Mouse (Mus musculus) left cerebral cortex, adult 8-10 months (tissue): ENCODE results near the gene Capn15. TPM values are rescaled to one million over a fixed set of nuclear protein-coding genes. Genes with fewer than 3 reads are reported as not detected.

Source experiments
- DNase-seq, 2 experiments: peaks; one replicate each; pipeline ENCODE4 v3.0.0; 2022; ENCODE audit warnings: low spot score in 2 of 2
- total RNA-seq, 4 experiments: library from RNA; stranded (reverse); gene quantifications; 2 replicates each; pipeline ENCODE4 v1.2.4; 2022

Gene Capn15
- total RNA-seq, 4 experiments from 2014 or later: 34.3 to 50.9 (median 46.4) TPM

DNA sequence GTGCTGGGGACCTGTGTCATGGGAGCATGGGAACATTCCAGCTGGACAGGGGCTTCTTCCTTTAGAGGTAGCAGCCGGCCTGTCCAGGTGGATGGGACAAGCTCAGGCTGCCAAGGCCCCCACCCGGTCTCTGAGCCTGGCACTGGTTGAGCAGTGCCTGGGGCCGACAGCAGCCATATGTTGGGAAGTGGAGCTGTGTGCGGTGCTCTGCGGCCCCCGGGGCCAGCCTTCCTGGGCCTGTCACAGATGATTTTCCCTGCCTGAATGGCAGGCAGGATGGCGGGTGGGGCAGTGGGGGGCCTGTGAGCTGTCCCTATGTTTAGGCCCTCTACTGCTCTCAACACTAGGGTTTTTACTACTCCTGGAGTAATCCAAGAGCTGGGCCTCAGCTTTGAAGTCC, 29.4 kb downstream of the Capn15 start:
- DNase-seq: no peak

DNA sequence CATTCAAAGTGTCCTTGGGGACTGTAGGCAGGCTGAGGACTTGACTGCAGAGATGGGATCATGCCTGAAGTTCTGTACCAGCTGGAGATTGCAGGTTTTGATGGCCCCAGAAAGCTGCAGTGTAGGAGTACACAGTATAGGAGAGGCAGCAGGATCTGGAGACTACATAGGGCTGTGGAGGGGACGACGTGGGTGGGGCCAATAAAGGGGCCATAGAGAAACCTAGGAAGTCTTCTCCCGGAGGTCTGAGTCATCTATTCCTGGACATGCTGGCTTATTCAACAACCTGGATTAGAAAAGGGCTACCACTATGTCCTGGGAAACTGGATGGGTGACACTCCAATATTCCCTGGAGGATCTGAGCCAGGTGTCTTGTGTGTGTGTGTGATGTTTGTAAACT, 29.9 kb downstream of the Capn15 start:
- no peak for DNase-seq

DNA sequence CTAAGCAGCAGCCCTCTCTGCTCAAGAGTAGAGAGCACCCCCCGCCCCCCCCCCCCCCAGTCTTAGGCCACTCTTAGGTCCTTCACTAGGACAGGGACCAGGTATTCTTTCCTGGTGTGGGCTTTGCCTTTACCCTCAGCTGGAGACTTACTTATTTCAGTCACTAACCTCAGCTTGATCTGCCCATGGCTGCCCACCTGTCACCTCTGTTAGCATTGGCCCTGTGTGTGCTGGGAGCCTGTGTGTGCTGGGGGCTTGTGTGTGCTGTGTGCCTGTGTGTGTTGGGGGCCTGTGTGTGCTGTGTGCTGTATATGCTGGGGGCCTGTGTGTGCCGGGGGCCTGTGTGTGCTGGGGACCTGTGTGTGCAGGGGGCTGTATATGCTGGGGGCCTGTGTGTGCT, 30.9 kb downstream of the Capn15 start:
- no peak for DNase-seq

DNA sequence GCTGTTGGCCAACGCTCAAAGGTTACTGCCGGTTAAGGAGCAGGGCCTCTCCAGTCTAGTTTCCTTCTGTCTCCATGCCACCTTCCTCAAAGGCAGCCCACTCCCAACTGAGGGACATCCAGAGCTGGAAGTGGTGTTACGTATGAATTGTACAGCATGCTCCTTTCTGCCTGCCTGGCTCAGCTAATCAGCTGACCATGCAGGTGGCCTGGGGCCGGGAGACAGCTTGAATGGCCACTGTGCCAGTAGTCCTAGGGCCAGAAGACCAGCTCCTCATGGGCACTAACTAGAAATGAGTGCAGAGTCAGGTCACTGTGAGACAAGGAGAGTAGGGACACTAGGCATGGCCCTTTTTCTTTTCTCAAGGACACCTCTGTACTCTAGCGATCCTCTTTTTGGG, 32.4 kb downstream of the Capn15 start:
- no peak for DNase-seq

DNA sequence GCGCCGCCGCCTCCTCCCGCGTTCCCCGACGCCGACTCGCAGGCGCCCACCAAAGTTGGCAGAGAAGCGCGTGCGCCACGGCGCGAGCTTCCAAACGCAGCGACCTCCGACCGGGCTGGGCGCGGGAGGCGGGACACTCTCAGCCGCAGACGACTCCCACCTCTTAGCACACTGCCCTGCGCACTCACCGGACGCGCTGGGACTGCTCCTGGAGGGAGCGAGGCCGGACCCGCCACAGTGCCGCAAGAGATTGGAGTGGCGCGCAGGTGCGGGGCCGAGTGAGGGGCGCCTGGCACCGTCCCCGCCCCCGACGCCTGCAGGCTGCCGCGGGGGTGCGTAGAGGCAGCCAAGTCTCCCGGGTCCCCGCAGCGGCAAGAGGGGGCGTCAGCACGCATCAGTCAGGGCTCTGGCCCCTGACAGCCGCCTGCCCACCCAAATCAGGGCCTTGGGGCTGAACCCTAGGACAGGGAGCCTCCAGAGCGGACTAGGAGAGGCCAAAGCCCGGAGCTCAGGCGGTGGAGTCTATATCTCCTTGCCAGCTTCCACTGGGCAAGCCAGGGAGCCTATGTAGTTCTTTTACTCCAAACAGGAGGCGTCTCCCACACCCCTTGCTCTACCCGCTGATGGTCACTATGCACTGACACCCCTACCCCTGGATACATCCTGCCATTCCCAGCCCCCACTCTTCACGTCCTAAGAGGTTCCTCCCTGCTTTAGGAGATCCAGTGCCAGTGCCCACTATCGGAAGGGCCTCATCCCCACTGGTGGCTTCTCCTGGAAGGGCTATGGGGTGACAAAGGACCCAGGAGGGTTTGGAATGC, 33.6 kb downstream of the Capn15 start, which contains the start of gene A930017K11Rik:
Gene A930017K11Rik, minus strand, starts transcription at position 763 of the 821 bp plus-strand sequence.
- DNase-seq: no peak

DNA sequence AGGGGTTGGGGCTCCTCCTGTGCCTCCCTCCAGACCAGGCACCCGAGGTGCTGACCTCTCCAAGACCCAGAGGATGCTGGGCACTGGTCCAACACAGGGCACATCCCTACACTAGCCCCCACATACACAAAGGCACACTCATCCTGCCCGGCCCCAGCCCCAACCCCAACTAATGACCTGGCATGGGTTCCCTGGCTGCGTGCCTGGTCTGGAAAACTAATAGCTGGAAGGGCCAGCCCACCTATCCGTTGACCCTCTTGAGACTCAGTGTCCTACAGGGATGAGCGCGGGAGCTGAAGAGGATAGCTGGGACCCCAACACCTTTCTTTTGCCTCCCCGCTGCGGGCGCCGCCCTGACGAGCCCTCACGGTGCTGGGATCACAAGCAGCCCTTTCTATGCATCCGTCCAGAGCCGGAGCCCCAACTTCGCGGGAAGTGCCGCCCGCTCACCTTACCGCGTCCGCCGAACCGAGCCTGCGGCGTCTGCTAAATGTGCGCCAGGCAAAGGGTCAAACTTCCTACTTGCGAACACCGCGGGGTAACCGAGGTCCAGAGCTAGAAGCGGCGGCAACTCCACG, 34.3 kb downstream of the Capn15 start:
- DNase-seq: no peak

DNA sequence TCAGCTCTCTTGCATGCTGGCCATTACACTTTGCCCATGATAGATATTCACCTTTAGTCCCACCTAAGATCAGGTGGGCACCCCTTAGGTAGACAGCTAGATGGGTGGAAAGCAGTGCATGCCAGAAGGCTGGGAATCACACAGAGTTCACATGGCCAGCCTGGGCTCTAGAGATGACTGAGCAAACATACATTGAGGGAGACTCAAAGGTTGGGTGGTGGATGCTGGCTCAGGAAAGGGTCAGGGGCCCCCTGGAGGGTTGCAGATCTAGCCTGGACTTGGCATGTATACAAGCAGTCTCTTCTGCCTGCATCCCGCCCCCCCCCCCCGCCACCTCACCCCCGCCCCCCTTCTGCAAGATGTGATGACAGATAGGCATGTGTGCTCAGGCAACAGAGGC, 34.9 kb downstream of the Capn15 start:
- DNase-seq: no peak

DNA sequence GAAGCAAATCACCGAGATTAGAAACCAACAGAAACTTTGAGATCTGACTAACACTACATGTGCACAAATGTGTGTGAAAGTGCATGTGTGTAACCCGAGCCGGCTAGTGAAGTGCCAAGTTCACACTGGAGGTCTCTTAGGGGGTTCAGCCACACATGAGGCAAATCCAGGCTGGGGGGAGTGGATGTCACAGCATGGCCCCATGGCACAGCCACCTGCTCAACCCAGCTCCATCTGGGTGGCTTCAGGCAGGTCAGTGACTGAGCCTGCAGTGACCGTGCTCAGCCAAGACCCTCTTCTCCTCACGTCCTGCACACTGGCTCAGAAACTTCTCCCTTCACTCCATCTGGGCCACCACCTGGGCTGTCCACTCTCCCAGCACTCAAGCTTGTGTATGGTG, 35.6 kb downstream of the Capn15 start:
- DNase-seq: no peak

DNA sequence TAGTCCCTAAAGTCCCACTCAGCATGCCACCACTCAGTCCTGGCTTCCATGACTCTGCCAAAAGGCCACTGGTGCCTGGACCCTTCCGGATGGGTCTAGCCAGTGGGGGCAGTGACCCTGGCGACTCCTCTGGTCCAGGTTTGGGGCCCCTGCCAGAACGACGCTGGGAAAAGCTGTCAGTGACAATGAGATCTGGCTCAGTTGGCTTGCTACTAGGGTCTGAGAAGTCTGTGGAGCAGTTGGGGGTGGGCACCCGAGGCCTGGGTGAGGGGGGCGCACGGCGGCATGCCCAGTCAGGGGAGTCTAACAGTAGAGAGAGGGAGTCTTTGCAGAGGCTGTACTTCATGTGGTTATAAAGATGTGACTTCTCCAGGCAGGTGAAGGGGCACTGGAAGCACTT, 37.5 kb downstream of the Capn15 start:
- DNase-seq: no peak

DNA sequence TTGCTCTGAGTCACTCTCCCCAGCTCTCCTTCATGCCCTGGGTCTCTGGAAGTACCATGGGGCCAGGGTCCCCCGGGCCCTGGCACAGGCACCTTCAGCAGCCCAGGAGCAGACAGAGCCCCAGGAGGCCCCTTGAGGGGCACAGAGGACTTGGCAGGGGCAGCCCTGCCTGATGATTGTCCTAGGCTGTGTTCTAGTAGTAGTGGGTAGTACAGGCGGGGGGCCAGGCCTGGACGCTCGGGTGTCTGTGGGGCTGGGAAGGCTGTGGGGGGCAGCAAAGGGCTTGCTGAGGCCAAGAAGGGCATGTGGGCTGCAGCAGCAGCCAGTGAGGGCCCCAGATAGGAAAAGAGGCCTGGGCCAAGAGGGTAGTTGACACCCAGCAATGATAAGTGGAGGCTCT, 38.0 kb downstream of the Capn15 start:
- DNase-seq: no peak

DNA sequence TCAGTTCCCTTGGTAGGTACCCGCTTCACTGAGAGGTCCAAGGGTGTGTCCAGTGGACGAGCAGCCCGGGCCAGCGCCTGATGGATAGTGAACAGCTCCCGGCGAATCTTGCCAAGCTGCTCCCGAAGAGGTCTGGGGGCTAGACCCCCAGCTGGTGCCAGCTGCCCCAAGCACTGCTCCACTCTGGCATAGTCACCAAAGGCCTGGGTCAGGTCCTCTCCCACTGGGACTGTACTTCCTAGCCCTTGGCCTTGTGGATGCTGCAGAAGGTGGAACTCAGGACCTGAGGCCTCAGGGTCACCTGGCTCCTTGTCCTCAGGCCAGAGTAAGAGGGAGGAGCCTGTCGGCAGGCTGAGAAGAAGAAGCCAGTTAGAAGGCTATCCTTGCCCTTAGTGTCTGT, 38.7 kb downstream of the Capn15 start:
- DNase-seq: no peak

DNA sequence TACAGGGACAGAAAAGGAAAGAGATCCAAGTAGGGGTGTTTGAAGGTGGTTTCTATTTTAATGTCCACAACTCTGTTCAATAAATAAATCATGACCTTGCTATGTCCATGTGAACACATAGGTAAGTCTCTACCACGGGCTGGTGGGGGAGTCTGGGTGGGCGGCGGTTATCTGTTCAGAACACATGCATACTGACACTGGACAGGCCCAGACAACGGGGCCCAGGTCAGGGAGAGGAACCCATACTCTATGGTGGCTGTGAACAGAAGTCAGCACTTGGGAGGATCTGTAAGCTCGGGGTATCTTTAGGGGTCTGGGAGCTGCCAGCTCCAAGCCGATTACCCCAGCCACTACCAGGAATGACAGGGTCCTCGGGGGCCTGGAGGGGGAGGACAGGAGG, 39.2 kb downstream of the Capn15 start:
- no peak for DNase-seq

DNA sequence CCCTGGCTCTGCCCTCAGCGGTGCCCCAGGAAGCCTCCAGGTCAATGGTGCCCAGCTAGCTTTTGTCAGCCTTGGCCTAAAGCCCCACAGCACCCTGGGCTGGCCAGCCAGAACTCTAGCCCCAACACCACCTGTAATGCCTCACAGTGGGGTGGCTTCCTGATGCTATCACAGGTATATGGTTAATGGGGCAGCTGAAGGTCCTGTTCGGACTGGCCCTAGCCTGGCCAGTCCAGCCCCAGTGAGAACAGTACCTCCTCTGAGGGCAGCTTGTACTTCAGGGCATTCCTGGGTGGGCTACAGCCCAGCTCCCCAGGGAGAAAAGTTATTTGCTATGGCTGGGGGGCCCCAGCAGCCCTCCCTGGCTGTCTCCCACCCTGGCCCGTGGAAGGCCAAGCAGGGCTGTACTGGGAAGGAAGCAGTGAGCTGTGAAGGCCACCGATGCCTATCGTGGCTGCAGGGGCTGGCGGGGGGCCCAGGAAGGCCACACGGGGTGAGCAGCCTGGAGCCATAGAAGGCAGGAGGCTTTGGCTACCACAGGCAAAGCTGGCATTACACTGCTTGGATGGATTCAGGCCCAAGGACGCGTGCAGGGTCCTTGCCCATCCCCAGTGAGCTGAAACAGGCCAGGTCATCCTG, 40.0 kb downstream of the Capn15 start:
- no peak for DNase-seq

DNA sequence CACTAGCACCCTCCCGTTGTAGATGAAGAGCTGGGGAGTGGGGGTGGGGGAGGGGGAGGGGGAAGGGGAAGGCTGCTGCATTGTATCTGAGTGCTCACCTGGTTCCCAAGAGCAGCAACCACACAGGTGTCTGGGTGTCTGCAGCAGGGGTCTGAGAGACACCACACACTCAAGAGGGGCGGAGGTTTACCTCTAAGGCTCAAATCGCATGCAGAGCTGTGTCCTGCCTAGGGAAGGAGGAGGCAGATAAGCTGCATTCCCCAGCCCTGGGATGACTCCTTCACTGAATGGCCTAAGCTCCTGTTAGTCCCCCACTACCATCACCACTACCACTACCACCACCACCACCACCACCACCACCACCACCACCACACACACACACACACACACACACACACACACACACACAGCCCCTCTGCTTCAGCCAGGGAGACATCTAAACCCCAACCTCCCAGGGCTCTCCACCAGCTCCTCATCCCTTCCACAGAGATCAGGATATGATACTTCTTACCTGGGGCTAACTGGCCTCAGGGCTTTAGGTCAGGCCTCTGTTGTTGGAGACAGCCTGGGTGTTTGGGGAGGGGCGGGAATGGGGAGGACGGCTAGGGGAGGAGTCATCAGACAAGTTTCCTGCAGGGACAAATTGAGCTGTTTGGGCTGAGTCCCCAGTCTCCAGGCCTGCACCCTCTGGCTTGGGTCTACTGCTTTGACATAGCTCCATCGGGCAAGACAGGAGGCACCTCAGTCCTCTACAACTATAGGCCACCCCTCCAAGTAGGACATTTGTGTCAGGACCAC, 41.0 kb downstream of the Capn15 start, which contains the start of the genes Pigq and Nhlrc4:
Gene Pigq, minus strand, starts transcription at position 571 of the 798 bp plus-strand sequence.
Gene Nhlrc4, minus strand, starts transcription at position 596 of the 798 bp plus-strand sequence.
- no peak for DNase-seq

DNA sequence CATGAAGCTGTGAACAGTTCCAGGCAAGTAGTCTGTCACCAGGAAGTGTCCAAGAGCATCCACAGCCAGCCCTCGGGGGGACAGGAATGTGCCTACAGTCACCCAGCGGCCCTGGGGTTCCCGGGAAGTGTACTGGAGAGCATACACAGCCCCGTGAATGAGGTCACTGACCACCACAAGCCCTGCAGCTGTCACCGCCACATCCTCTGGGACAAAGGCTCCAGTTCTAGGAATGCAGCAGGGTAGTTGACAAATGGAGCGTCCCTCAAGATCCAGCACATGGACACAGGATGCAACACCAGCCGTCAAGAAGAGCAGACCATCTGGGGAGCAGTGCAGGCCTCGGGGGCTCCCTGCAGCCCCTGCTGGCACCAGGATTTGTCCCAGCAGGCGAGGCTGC, 41.8 kb downstream of the Capn15 start:
- DNase-seq: no peak

DNA sequence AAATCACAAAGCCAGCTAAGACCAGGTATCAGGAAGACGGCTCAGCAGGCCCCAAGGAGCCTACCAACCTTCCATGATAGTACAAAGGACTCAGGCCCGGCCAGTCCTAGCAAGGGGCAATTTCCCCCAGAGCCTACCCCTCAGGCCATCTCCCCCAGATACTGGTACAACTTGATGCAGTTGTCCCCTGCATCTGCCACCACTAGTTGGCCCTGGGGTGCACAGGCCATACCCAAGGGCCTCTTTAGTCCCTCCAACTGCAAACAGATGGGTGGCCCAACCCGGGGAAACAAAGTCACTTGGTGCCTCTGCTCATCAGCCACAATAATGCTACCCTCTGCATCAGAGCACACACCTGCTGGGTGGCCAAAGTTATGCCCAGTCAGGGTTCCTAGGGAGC, 42.4 kb downstream of the Capn15 start:
- no peak for DNase-seq

DNA sequence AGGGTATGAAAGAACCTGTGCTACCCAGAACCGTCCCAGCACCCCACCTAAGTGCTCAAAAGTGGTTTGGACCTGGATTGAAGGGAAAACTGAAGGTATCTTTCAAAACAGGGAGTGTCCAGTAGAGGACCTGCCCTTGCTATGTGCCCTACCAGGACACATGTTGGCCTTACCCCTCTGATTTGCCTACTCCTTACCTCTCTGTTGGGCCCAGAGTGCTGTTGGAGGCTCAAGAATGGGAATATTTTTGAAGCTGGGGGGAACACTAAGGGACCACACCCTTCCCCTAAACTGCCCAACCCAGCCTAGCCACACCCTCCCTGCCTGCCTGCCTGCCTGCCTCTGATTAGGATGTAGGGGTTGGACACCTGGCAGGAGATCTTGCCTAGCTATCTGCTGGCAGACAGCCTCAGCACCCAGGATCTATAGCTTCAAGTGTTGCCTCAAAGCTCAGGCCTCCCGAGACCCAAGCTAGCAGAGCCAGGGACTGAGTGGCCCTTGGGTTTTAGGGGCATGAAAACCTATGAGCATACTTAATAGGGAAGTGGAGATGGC, 42.9 kb downstream of the Capn15 start:
- no peak for DNase-seq

DNA sequence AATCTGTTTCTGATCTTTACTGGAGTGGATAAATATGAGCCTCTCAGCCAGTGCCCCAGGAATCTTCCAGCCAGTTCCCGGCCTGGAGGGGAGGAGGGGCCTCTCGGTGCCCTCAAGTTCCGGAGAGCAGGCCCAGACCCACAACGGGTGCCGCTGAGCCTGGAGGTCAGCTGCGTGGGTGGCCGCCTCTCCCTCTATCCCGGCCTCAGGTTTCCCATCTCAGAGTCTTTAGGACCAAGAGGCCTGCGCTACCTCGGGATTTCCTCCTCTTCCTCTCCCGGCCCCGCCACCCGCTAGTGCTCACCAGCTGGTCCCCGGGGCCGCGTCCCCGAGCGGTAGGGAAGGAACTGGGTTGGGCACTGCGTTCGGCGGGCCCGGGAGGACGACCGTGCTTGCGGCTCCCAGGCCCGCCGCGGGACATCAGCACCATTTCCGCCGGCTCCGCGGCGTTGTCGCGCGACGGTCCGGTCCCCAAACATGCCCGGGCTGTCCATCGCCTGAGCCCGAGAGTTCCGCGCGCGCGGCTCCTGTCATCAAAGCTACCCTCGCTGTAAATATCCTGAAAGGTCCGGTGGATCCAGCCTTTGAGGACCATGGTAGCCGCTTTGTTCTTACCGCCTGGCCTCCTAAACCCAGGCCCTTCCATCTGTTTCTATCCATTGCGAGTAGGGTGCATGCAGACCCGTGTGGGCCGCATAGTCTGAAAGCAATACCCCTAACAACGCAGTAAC, 43.9 kb downstream of the Capn15 start:
- DNase-seq: peak; percentile 58 to 62

DNA sequence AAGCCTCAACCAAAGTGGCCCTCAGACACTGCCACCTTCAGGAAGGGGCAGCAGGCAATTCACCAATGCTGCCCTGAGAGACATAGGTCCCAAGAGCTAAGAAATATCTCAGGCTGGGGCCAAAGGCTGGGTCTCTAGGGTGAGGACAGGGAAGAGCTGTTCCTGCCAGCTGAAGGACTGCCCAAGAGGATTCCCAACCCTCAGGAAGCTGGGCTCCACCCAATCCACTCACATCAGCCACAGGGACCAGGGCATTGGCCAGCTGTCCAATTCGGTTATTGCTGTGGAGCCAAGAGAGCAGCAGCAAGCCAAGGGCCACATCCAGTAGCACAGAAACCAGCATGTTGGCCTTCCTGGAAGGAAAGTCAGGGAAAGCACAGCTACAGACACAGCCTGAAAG, 51.1 kb downstream of the Capn15 start:
- DNase-seq: no peak

DNA sequence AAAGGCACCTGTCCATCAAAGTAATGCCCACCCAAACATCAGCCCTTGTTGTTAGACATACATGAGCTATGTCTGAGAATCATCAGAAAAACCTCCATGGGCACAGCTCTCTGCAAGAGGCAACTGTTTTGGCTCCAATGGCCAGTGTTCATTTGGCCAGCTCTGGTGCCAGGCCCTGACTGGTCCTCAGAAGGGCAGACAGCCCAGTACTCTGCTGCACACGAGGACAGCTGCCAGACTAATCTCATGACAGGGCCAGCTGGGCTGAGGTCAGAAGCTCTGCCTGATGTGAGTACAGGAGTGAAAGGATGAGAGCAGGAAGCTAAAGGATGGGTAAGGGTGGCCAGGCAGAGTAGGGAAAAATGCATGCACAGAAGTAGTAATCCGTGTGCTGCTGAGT, 60.2 kb downstream of the Capn15 start:
- peak in 1 of 2 experiments; percentile 77 for DNase-seq

DNA sequence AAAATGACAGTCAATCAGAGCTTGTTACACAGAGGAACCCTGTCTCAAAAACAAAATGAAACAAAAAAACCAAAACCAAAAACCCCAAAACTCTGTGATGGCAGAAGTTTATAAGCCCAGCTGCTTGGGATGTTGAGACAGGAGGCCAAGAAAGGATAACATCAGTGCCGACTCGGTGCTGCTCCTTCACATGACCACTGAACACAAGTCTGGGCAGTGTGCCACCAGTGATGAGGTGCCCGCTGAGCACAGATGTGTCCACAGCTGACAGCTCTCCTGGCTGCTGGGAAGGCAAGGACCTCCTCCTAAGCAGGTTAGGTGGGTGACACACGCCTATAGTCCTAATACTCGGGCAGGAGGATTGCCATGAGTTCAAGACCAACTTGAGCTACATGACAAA, 63.5 kb downstream of the Capn15 start:
- DNase-seq: no peak
